Mouse (Mus musculus): Measurements from ENCODE around the gene Crnkl1. TPM values are rescaled to one million over a fixed set of nuclear protein-coding genes. Genes with fewer than 3 reads are reported as not detected.

Gene Crnkl1
- total RNA-seq, 1 experiment, result 35.0 TPM

GRCm38 (mm10) chr2:145961861-145962260, 27.0 kb upstream of the Crnkl1 start:
- Histone ChIP-seq H3K36me3 (ENCODE audit: control insufficient read depth, insufficient read depth, low read length, poor library complexity, severe bottlenecking) (no peaks in the 10 kb centered on the region), H3K4me1 (ENCODE audit: control insufficient read depth in 2 of 2, insufficient read depth in 2 of 2, low read length in 2 of 2, poor library complexity in 1 of 2) (no peaks in the 10 kb centered on the region), H3K9me3 (ENCODE audit: control insufficient read depth, insufficient read depth, low read depth, low read length) (no peaks in the 10 kb centered on the region), H3K9ac (ENCODE audit: insufficient read depth, low read depth, low read length, poor library complexity, severe bottlenecking) (no peak overlapping the region), H3K27ac (ENCODE audit: insufficient read depth, low read depth, low read length, poor library complexity, severe bottlenecking) (no peak overlapping the region), H3K4me3 (ENCODE audit: insufficient read depth in 1 of 2, low read depth in 1 of 2, low read length in 2 of 2, poor library complexity in 1 of 2, severe bottlenecking in 1 of 2) (no peak overlapping the region)
- TF ChIP-seq ZC3H11A (IDR thresholded peaks at IDR 0.05; ENCODE audit: borderline replicate concordance, low read depth, low read length) (no peak), ZNF384 (IDR thresholded peaks at IDR 0.05; ENCODE audit: low read depth, low read length) (no peak), MAFK (IDR thresholded peaks at IDR 0.05; ENCODE audit: insufficient read depth, low read depth, low read length) (no peak), HCFC1 (IDR thresholded peaks at IDR 0.05; ENCODE audit: borderline replicate concordance, insufficient read depth, low read length) (no peak)
- in situ Hi-C loops (cut with MboI; ENCODE audit: low sequenced_read_pairs in 2 of 2, unreplicated experiment in 2 of 2), result loop anchor here (25.0 kb wide), 2 partner anchors 250 to 450 kb away; partner anchors contain the start of gene Insm1 (in 1 of the 2)
- DNase-seq (ENCODE audit: low read depth, low spot score), result no peak

- no peaks in the 10 kb centered on the region for H3K9me3 ChIP-seq (ENCODE audit: control insufficient read depth, insufficient read depth, low read depth, low read length)
- H3K4me1 ChIP-seq (ENCODE audit: control insufficient read depth in 2 of 2, insufficient read depth in 2 of 2, low read length in 2 of 2, poor library complexity in 1 of 2), result no peaks in the 10 kb centered on the region
- H3K9ac ChIP-seq (ENCODE audit: insufficient read depth, low read depth, low read length, poor library complexity, severe bottlenecking), result no peak overlapping the region
- H3K27ac ChIP-seq (ENCODE audit: insufficient read depth, low read depth, low read length, poor library complexity, severe bottlenecking), result no peak overlapping the region
- no peaks in the 10 kb centered on the region for H3K36me3 ChIP-seq (ENCODE audit: control insufficient read depth, insufficient read depth, low read length, poor library complexity, severe bottlenecking)
- TF ChIP-seq MAFK (IDR thresholded peaks at IDR 0.05; ENCODE audit: insufficient read depth, low read depth, low read length) (no peak), ZNF384 (IDR thresholded peaks at IDR 0.05; ENCODE audit: low read depth, low read length) (no peak), HCFC1 (IDR thresholded peaks at IDR 0.05; ENCODE audit: borderline replicate concordance, insufficient read depth, low read length) (no peak), CHD2 (IDR thresholded peaks at IDR 0.05; ENCODE audit: low read depth, low read length) (no peak), ZC3H11A (IDR thresholded peaks at IDR 0.05; ENCODE audit: borderline replicate concordance, low read depth, low read length) (no peak)
- in situ Hi-C loops (cut with MboI; ENCODE audit: low sequenced_read_pairs in 2 of 2, unreplicated experiment in 2 of 2), result loop anchor here (25.0 kb wide), 2 partner anchors 254 to 454 kb away; partner anchors contain the start of gene Insm1 (in 1 of the 2)
- H3K4me3 ChIP-seq (ENCODE audit: insufficient read depth in 1 of 2, low read depth in 1 of 2, low read length in 2 of 2, poor library complexity in 1 of 2, severe bottlenecking in 1 of 2), result no peak overlapping the region
- no peak for DNase-seq (ENCODE audit: low read depth, low spot score)
Observed at GRCm38 (mm10) chr2:145958551-145958950, 23.7 kb upstream of the Crnkl1 start.

- Histone ChIP-seq H3K36me3 (ENCODE audit: control insufficient read depth, insufficient read depth, low read length, poor library complexity, severe bottlenecking) (no peaks in the 10 kb centered on the region), H3K9me3 (ENCODE audit: control insufficient read depth, insufficient read depth, low read depth, low read length) (no peaks in the 10 kb centered on the region), H3K4me1 (ENCODE audit: control insufficient read depth in 2 of 2, insufficient read depth in 2 of 2, low read length in 2 of 2, poor library complexity in 1 of 2) (no peaks in the 10 kb centered on the region), H3K4me3 (ENCODE audit: insufficient read depth in 1 of 2, low read depth in 1 of 2, low read length in 2 of 2, poor library complexity in 1 of 2, severe bottlenecking in 1 of 2) (no peak overlapping the region), H3K9ac (ENCODE audit: insufficient read depth, low read depth, low read length, poor library complexity, severe bottlenecking) (no peak overlapping the region), H3K27ac (ENCODE audit: insufficient read depth, low read depth, low read length, poor library complexity, severe bottlenecking) (no peak overlapping the region)
- DNase-seq (ENCODE audit: low read depth, low spot score), result no peak
- no peak for TF ChIP-seq ZC3H11A (IDR thresholded peaks at IDR 0.05; ENCODE audit: borderline replicate concordance, low read depth, low read length)
- TF ChIP-seq ZNF384 (IDR thresholded peaks at IDR 0.05; ENCODE audit: low read depth, low read length), result no peak
- no peak for TF ChIP-seq MAFK (IDR thresholded peaks at IDR 0.05; ENCODE audit: insufficient read depth, low read depth, low read length)
- no peak for TF ChIP-seq CHD2 (IDR thresholded peaks at IDR 0.05; ENCODE audit: low read depth, low read length)
- no peak for TF ChIP-seq HCFC1 (IDR thresholded peaks at IDR 0.05; ENCODE audit: borderline replicate concordance, insufficient read depth, low read length)
- in situ Hi-C loops (cut with MboI; ENCODE audit: low sequenced_read_pairs in 2 of 2, unreplicated experiment in 2 of 2), result loop anchor here (25.0 kb wide), 2 partner anchors 254 to 454 kb away; partner anchors contain the start of gene Insm1 (in 1 of the 2)
Observed at GRCm38 (mm10) chr2:145958097-145958496, 23.3 kb upstream of the Crnkl1 start.

- H3K36me3 ChIP-seq (ENCODE audit: control insufficient read depth, insufficient read depth, low read length, poor library complexity, severe bottlenecking), result no peaks in the 10 kb centered on the region
- no peaks in the 10 kb centered on the region for H3K9me3 ChIP-seq (ENCODE audit: control insufficient read depth, insufficient read depth, low read depth, low read length)
- H3K4me1 ChIP-seq (ENCODE audit: control insufficient read depth in 2 of 2, insufficient read depth in 2 of 2, low read length in 2 of 2, poor library complexity in 1 of 2), result no peaks in the 10 kb centered on the region
- H3K9ac ChIP-seq (ENCODE audit: insufficient read depth, low read depth, low read length, poor library complexity, severe bottlenecking), result no peak overlapping the region
- in situ Hi-C loops (cut with MboI; ENCODE audit: low sequenced_read_pairs in 2 of 2, unreplicated experiment in 2 of 2), result loop anchor here (25.0 kb wide), 2 partner anchors 255 to 455 kb away; partner anchors contain the start of gene Insm1 (in 1 of the 2)
- no peak overlapping the region for H3K4me3 ChIP-seq (ENCODE audit: insufficient read depth in 1 of 2, low read depth in 1 of 2, low read length in 2 of 2, poor library complexity in 1 of 2, severe bottlenecking in 1 of 2)
- DNase-seq (ENCODE audit: low read depth, low spot score), result peak; percentile 9
- H3K27ac ChIP-seq (ENCODE audit: insufficient read depth, low read depth, low read length, poor library complexity, severe bottlenecking), result no peak overlapping the region
- TF ChIP-seq ZNF384 (IDR thresholded peaks at IDR 0.05; ENCODE audit: low read depth, low read length) (no peak), ZC3H11A (IDR thresholded peaks at IDR 0.05; ENCODE audit: borderline replicate concordance, low read depth, low read length) (peak; percentile 89)
Observed at GRCm38 (mm10) chr2:145957450-145957849, 22.6 kb upstream of the Crnkl1 start.

GRCm38 (mm10) chr2:145956318-145956717, 21.5 kb upstream of the Crnkl1 start:
- H3K4me3 ChIP-seq (ENCODE audit: insufficient read depth in 1 of 2, low read depth in 1 of 2, low read length in 2 of 2, poor library complexity in 1 of 2, severe bottlenecking in 1 of 2), result no peak overlapping the region
- no peak overlapping the region for H3K9ac ChIP-seq (ENCODE audit: insufficient read depth, low read depth, low read length, poor library complexity, severe bottlenecking)
- no peaks in the 10 kb centered on the region for H3K36me3 ChIP-seq (ENCODE audit: control insufficient read depth, insufficient read depth, low read length, poor library complexity, severe bottlenecking)
- no peaks in the 10 kb centered on the region for H3K9me3 ChIP-seq (ENCODE audit: control insufficient read depth, insufficient read depth, low read depth, low read length)
- H3K4me1 ChIP-seq (ENCODE audit: control insufficient read depth in 2 of 2, insufficient read depth in 2 of 2, low read length in 2 of 2, poor library complexity in 1 of 2), result no peaks in the 10 kb centered on the region
- TF ChIP-seq CHD2 (IDR thresholded peaks at IDR 0.05; ENCODE audit: low read depth, low read length) (no peak), ZNF384 (IDR thresholded peaks at IDR 0.05; ENCODE audit: low read depth, low read length) (no peak), HCFC1 (IDR thresholded peaks at IDR 0.05; ENCODE audit: borderline replicate concordance, insufficient read depth, low read length) (no peak), ZC3H11A (IDR thresholded peaks at IDR 0.05; ENCODE audit: borderline replicate concordance, low read depth, low read length) (no peak), MAFK (IDR thresholded peaks at IDR 0.05; ENCODE audit: insufficient read depth, low read depth, low read length) (no peak)
- in situ Hi-C loops (cut with MboI; ENCODE audit: low sequenced_read_pairs in 2 of 2, unreplicated experiment in 2 of 2), result loop anchor here (25.0 kb wide), 2 partner anchors 256 to 456 kb away; partner anchors contain the start of gene Insm1 (in 1 of the 2)
- no peak for DNase-seq (ENCODE audit: low read depth, low spot score)
- H3K27ac ChIP-seq (ENCODE audit: insufficient read depth, low read depth, low read length, poor library complexity, severe bottlenecking), result no peak overlapping the region

All from ES-E14 (cell line).